Mouse (Mus musculus): ENCODE data around the gene Sphk2. TPM values are rescaled to one million over a fixed set of nuclear protein-coding genes. Genes with fewer than 3 reads are reported as not detected.
A peak's percentile ranks its signal among the peaks of the same experiment; 100 is the strongest.

Sphk2 gene
- 11.0 and 13.9 TPM in 2 replicates for polyA plus RNA-seq (2015; fragmentation: Nextera tagmentation; extraction: Ambion mirVana)

- Histone ChIP-seq H3K4me3 (ENCODE audit: low read depth, low read length) (peak within 1 kb of the TSS; percentile 87), H3K4me1 (ENCODE audit: control insufficient read depth, low read depth, low read length) (peaks cover 54% of the 10 kb centered on the region), H3K4me2 (ENCODE audit: low read depth, low read length) (peak within 1 kb of the TSS; percentile 96), H3K9me3 (replicated peaks; ENCODE audit: control insufficient read depth, low read length) (no peaks in the 10 kb centered on the region), H3K36me3 (ENCODE audit: control insufficient read depth, insufficient read depth) (peaks cover 26% of the 10 kb centered on the region), H3K27me3 (ENCODE audit: control insufficient read depth, insufficient read depth, low read depth, low read length) (no peaks in the 10 kb centered on the region), H3K27ac (ENCODE audit: low read length) (peak within 1 kb of the TSS; percentile 83), H3K9ac (ENCODE audit: low read depth, low read length) (peak within 1 kb of the TSS; percentile 85)
- under 1% methylated on average over 41 of the region's 41 CpGs for WGBS (ENCODE audit: insufficient replicate concordance)
- peak; percentile 72 for ATAC-seq (ENCODE audit: low read depth)
These were observed at the start of gene Sphk2 for GRCm38 (mm10) chr7:45717918-45718297. Gene Sphk2 (minus strand): TSS chr7:45718002.

GRCm38 (mm10) chr7:45767500-45767899, 49.7 kb upstream of the Sphk2 start:
- Histone ChIP-seq H3K4me2 (ENCODE audit: low read depth, low read length) (no peak overlapping the region), H3K36me3 (ENCODE audit: control insufficient read depth, insufficient read depth) (no peaks in the 10 kb centered on the region), H3K9ac (ENCODE audit: low read depth, low read length) (no peak overlapping the region), H3K4me1 (ENCODE audit: control insufficient read depth, low read depth, low read length) (no peaks in the 10 kb centered on the region; the same call in 1 of the 2 replicates), H3K27me3 (ENCODE audit: control insufficient read depth, insufficient read depth, low read depth, low read length) (no peaks in the 10 kb centered on the region), H3K4me3 (ENCODE audit: low read depth, low read length) (no peak overlapping the region), H3K27ac (ENCODE audit: low read length) (no peak overlapping the region), H3K9me3 (replicated peaks; ENCODE audit: control insufficient read depth, low read length) (no peaks in the 10 kb centered on the region)
- no peak for ATAC-seq (ENCODE audit: low read depth)
- WGBS (ENCODE audit: insufficient replicate concordance) = 76% methylated on average over 6 of the region's 6 CpGs

GRCm38 (mm10) chr7:45766764-45767163, 49.0 kb upstream of the Sphk2 start:
- 58% methylated on average over 8 of the region's 8 CpGs for WGBS (ENCODE audit: insufficient replicate concordance)
- no peaks in the 10 kb centered on the region for H3K36me3 ChIP-seq (ENCODE audit: control insufficient read depth, insufficient read depth)
- no peak overlapping the region for H3K4me3 ChIP-seq (ENCODE audit: low read depth, low read length)
- no peaks in the 10 kb centered on the region for H3K9me3 ChIP-seq (replicated peaks; ENCODE audit: control insufficient read depth, low read length)
- ATAC-seq (ENCODE audit: low read depth) = no peak
- no peak overlapping the region for H3K9ac ChIP-seq (ENCODE audit: low read depth, low read length)
- no peak overlapping the region for H3K4me2 ChIP-seq (ENCODE audit: low read depth, low read length)
- no peak overlapping the region for H3K27ac ChIP-seq (ENCODE audit: low read length)
- no peaks in the 10 kb centered on the region; the same call in 1 of the 2 replicates for H3K4me1 ChIP-seq (ENCODE audit: control insufficient read depth, low read depth, low read length)
- no peaks in the 10 kb centered on the region for H3K27me3 ChIP-seq (ENCODE audit: control insufficient read depth, insufficient read depth, low read depth, low read length)

GRCm38 (mm10) chr7:45765995-45766394, 48.2 kb upstream of the Sphk2 start:
- no peaks in the 10 kb centered on the region; the same call in 1 of the 2 replicates for H3K4me1 ChIP-seq (ENCODE audit: control insufficient read depth, low read depth, low read length)
- H3K4me2 ChIP-seq (ENCODE audit: low read depth, low read length) = no peak overlapping the region
- no peaks in the 10 kb centered on the region for H3K36me3 ChIP-seq (ENCODE audit: control insufficient read depth, insufficient read depth)
- H3K9ac ChIP-seq (ENCODE audit: low read depth, low read length) = no peak overlapping the region
- ATAC-seq (ENCODE audit: low read depth) = no peak
- no peaks in the 10 kb centered on the region for H3K27me3 ChIP-seq (ENCODE audit: control insufficient read depth, insufficient read depth, low read depth, low read length)
- no peak overlapping the region for H3K27ac ChIP-seq (ENCODE audit: low read length)
- no peaks in the 10 kb centered on the region for H3K9me3 ChIP-seq (replicated peaks; ENCODE audit: control insufficient read depth, low read length)
- no peak overlapping the region for H3K4me3 ChIP-seq (ENCODE audit: low read depth, low read length)
- WGBS (ENCODE audit: insufficient replicate concordance) = 48% methylated on average over 8 of the region's 8 CpGs

DNA sequence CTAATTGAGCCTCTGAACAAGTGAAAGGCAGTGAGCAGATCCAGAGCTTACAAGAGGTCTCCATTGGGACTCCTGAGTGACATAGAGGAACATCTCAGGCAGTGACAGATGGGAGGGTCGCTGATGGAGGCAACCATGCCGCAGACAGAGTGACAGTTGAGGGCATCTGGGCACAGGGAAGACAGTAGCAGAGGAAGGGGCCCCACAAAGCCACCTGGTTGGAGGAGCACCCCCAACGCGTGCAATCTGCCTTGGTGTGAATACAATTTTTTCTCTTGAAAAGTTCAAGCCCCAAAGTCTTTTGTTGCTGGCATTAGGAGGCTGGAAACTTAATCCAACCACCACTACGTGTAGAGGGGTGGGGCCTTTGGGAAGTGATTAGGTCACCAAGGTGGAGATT, 42.3 kb upstream of the Sphk2 start:
- ATAC-seq (ENCODE audit: low read depth) = no peak
- Histone ChIP-seq H3K27ac (ENCODE audit: low read length) (no peak overlapping the region), H3K36me3 (ENCODE audit: control insufficient read depth, insufficient read depth) (no peaks in the 10 kb centered on the region), H3K9ac (ENCODE audit: low read depth, low read length) (no peak overlapping the region), H3K4me1 (ENCODE audit: control insufficient read depth, low read depth, low read length) (no peaks in the 10 kb centered on the region), H3K9me3 (replicated peaks; ENCODE audit: control insufficient read depth, low read length) (no peaks in the 10 kb centered on the region), H3K4me3 (ENCODE audit: low read depth, low read length) (no peak overlapping the region), H3K27me3 (ENCODE audit: control insufficient read depth, insufficient read depth, low read depth, low read length) (peaks cover 14% of the 10 kb centered on the region), H3K4me2 (ENCODE audit: low read depth, low read length) (no peak overlapping the region)
- WGBS (ENCODE audit: insufficient replicate concordance) = 44% methylated on average over 5 of the region's 5 CpGs

- Histone ChIP-seq H3K4me3 (ENCODE audit: low read depth, low read length) (peak overlapping the region; percentile 26; the same call in 1 of the 2 replicates), H3K9ac (ENCODE audit: low read depth, low read length) (no peak overlapping the region), H3K4me1 (ENCODE audit: control insufficient read depth, low read depth, low read length) (no peaks in the 10 kb centered on the region), H3K27me3 (ENCODE audit: control insufficient read depth, insufficient read depth, low read depth, low read length) (peaks cover 14% of the 10 kb centered on the region), H3K36me3 (ENCODE audit: control insufficient read depth, insufficient read depth) (no peaks in the 10 kb centered on the region), H3K9me3 (replicated peaks; ENCODE audit: control insufficient read depth, low read length) (no peaks in the 10 kb centered on the region), H3K27ac (ENCODE audit: low read length) (no peak overlapping the region), H3K4me2 (ENCODE audit: low read depth, low read length) (no peak overlapping the region; the same call in 1 of the 2 replicates)
- WGBS (ENCODE audit: insufficient replicate concordance) = 7% methylated on average over 24 of the region's 27 CpGs
- no peak for ATAC-seq (ENCODE audit: low read depth)
These were observed 41.6 kb upstream of the Sphk2 start for GRCm38 (mm10) chr7:45759400-45759799.

GRCm38 (mm10) chr7:45755703-45756102, 37.9 kb upstream of the Sphk2 start:
- Histone ChIP-seq H3K9me3 (replicated peaks; ENCODE audit: control insufficient read depth, low read length) (no peaks in the 10 kb centered on the region), H3K27ac (ENCODE audit: low read length) (no peak overlapping the region), H3K27me3 (ENCODE audit: control insufficient read depth, insufficient read depth, low read depth, low read length) (peaks cover 14% of the 10 kb centered on the region), H3K4me3 (ENCODE audit: low read depth, low read length) (no peak overlapping the region), H3K36me3 (ENCODE audit: control insufficient read depth, insufficient read depth) (no peaks in the 10 kb centered on the region), H3K4me2 (ENCODE audit: low read depth, low read length) (no peak overlapping the region), H3K4me1 (ENCODE audit: control insufficient read depth, low read depth, low read length) (no peaks in the 10 kb centered on the region), H3K9ac (ENCODE audit: low read depth, low read length) (no peak overlapping the region)
- WGBS (ENCODE audit: insufficient replicate concordance) = 52% methylated on average over 6 of the region's 6 CpGs
- ATAC-seq (ENCODE audit: low read depth) = no peak

GRCm38 (mm10) chr7:45750162-45750561, 32.4 kb upstream of the Sphk2 start:
- no peak overlapping the region for H3K4me2 ChIP-seq (ENCODE audit: low read depth, low read length)
- 52% methylated on average over 9 of the region's 9 CpGs for WGBS (ENCODE audit: insufficient replicate concordance)
- no peak overlapping the region for H3K9ac ChIP-seq (ENCODE audit: low read depth, low read length)
- H3K27ac ChIP-seq (ENCODE audit: low read length) = no peak overlapping the region
- no peak for ATAC-seq (ENCODE audit: low read depth)
- no peak overlapping the region for H3K4me3 ChIP-seq (ENCODE audit: low read depth, low read length)
- no peaks in the 10 kb centered on the region for H3K36me3 ChIP-seq (ENCODE audit: control insufficient read depth, insufficient read depth)
- no peaks in the 10 kb centered on the region for H3K27me3 ChIP-seq (ENCODE audit: control insufficient read depth, insufficient read depth, low read depth, low read length)
- no peaks in the 10 kb centered on the region for H3K9me3 ChIP-seq (replicated peaks; ENCODE audit: control insufficient read depth, low read length)
- H3K4me1 ChIP-seq (ENCODE audit: control insufficient read depth, low read depth, low read length) = no peaks in the 10 kb centered on the region

- no peak for ATAC-seq (ENCODE audit: low read depth)
- Histone ChIP-seq H3K4me3 (ENCODE audit: low read depth, low read length) (no peak overlapping the region), H3K4me2 (ENCODE audit: low read depth, low read length) (no peak overlapping the region), H3K36me3 (ENCODE audit: control insufficient read depth, insufficient read depth) (no peaks in the 10 kb centered on the region), H3K9ac (ENCODE audit: low read depth, low read length) (no peak overlapping the region), H3K27me3 (ENCODE audit: control insufficient read depth, insufficient read depth, low read depth, low read length) (no peaks in the 10 kb centered on the region), H3K27ac (ENCODE audit: low read length) (no peak overlapping the region), H3K9me3 (replicated peaks; ENCODE audit: control insufficient read depth, low read length) (no peaks in the 10 kb centered on the region), H3K4me1 (ENCODE audit: control insufficient read depth, low read depth, low read length) (no peaks in the 10 kb centered on the region)
- 40% methylated on average over 10 of the region's 10 CpGs for WGBS (ENCODE audit: insufficient replicate concordance)
These were observed 31.6 kb upstream of the Sphk2 start for GRCm38 (mm10) chr7:45749401-45749800.

Measured in liver, embryonic 16.5 days (tissue).